Mouse (Mus musculus): ENCODE data around the gene Fam181a. TPM values are rescaled to one million over a fixed set of nuclear protein-coding genes. Genes with fewer than 3 reads are reported as not detected.

Fam181a gene
- total and polyA plus RNA-seq, 2 experiments from 2014 or later = not detected

DNA sequence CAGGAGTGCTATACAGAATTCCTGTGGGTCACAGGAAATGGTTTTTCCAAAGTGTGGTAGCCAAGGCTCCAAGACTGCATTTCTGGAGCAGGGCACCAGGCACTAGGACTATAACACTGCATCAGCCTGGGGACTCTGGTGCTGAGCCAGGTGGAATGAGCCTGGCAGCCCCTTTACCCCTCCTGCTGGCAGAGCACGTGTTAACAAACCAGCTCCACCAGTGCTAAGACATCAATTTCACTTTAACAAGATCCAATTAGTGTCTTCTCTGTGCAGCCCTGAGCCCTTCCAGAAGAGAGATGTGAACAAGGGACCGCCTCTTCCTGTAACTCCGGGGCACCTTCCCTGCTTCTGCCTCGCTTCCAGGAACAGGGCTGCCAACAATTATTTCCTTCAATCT, 23.5 kb upstream of the Fam181a start:
- Histone ChIP-seq H3K27me3 (ENCODE audit: control insufficient read depth, insufficient read depth, low read length) (0 out of 2 replicates have a peak, but pooled peaks cover 6% of the 10 kb centered on the region), H3K4me2 (ENCODE audit: low read depth, low read length) (no peak overlapping the region), H3K4me3 (ENCODE audit: low read depth, low read length) (no peak overlapping the region), H3K9ac (replicated peaks; ENCODE audit: low read depth, low read length) (no peak overlapping the region), H3K9me3 (replicated peaks; ENCODE audit: control insufficient read depth, low read length) (no peaks in the 10 kb centered on the region), H3K36me3 (replicated peaks; ENCODE audit: control insufficient read depth, insufficient read depth, low read length) (no peaks in the 10 kb centered on the region), H3K4me1 (ENCODE audit: control insufficient read depth, insufficient read depth) (no peaks in the 10 kb centered on the region), H3K27ac (ENCODE audit: low read depth) (no peak overlapping the region)
- no peak for TF ChIP-seq CTCF (IDR thresholded peaks at IDR 0.05; ENCODE audit: low read depth)
- TF ChIP-seq EP300 (IDR thresholded peaks at IDR 0.05; ENCODE audit: low read depth) = no peak
- no peak for ATAC-seq (ENCODE audit: insufficient read depth, low read depth)
- no peak for DNase-seq (ENCODE audit: low spot score)
- WGBS = 58% methylated on average over 4 of the region's 4 CpGs

DNA sequence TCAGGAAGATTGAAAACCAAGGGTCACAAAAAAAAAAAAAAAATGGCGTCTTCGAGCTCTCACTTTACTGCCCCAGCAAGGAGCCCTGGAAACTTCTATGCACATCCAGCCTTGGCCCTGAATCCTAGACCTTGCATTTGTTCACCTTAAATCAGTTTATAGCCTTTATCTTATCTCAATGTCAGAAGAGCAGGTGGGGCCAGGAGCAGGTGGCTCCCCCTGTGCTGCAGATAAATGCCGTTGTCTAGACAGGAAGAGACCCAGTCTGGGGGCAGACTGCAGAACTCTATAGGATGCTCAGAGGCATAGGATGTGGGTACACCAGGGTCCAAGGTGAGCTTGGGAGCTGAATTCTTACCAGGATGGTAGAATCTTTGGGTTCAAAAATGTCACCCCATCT, 18.4 kb upstream of the Fam181a start:
- TF ChIP-seq CTCF (IDR thresholded peaks at IDR 0.05; ENCODE audit: low read depth) (no peak), EP300 (IDR thresholded peaks at IDR 0.05; ENCODE audit: low read depth) (no peak)
- Histone ChIP-seq H3K27ac (ENCODE audit: low read depth) (no peak overlapping the region), H3K4me1 (ENCODE audit: control insufficient read depth, insufficient read depth) (no peaks in the 10 kb centered on the region), H3K36me3 (replicated peaks; ENCODE audit: control insufficient read depth, insufficient read depth, low read length) (no peaks in the 10 kb centered on the region), H3K9ac (replicated peaks; ENCODE audit: low read depth, low read length) (no peak overlapping the region), H3K27me3 (ENCODE audit: control insufficient read depth, insufficient read depth, low read length) (no peaks in the 10 kb centered on the region), H3K4me2 (ENCODE audit: low read depth, low read length) (no peak overlapping the region), H3K9me3 (replicated peaks; ENCODE audit: control insufficient read depth, low read length) (no peaks in the 10 kb centered on the region), H3K4me3 (ENCODE audit: low read depth, low read length) (no peak overlapping the region)
- ATAC-seq (ENCODE audit: insufficient read depth, low read depth) (no peak), DNase-seq (ENCODE audit: low spot score) (no peak)
- 75% methylated on average over 3 of the region's 3 CpGs for WGBS

DNA sequence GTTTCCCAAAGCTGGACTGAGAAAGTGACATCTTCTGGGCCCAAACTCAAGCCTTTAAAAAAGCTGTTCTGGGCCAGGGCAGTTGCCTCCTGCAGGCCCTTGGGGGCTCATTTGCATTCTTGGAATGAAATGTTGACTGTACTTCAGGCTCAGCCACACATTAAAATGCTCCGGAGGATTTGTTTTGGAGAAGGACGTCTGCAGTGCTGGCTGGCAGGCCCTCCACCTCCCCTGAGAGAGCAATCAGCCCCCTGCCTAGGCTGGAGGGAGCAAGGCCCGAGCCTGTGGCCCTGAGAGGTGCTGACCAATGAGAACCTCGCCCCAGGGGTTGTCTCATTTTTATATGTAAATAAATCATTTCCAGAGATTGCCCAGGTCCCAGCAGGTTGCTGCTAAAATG, 14.5 kb upstream of the Fam181a start:
- Histone ChIP-seq H3K4me1 (ENCODE audit: control insufficient read depth, insufficient read depth) (no peaks in the 10 kb centered on the region), H3K9ac (replicated peaks; ENCODE audit: low read depth, low read length) (no peak overlapping the region), H3K27ac (ENCODE audit: low read depth) (no peak overlapping the region), H3K27me3 (ENCODE audit: control insufficient read depth, insufficient read depth, low read length) (0 out of 2 replicates have a peak, but pooled peaks cover 7% of the 10 kb centered on the region), H3K4me3 (ENCODE audit: low read depth, low read length) (no peak overlapping the region), H3K36me3 (replicated peaks; ENCODE audit: control insufficient read depth, insufficient read depth, low read length) (no peaks in the 10 kb centered on the region), H3K9me3 (replicated peaks; ENCODE audit: control insufficient read depth, low read length) (no peaks in the 10 kb centered on the region), H3K4me2 (ENCODE audit: low read depth, low read length) (no peak overlapping the region)
- DNase-seq (ENCODE audit: low spot score) (no peak), ATAC-seq (ENCODE audit: insufficient read depth, low read depth) (no peak)
- no peak for TF ChIP-seq CTCF (IDR thresholded peaks at IDR 0.05; ENCODE audit: low read depth)
- no peak for TF ChIP-seq EP300 (IDR thresholded peaks at IDR 0.05; ENCODE audit: low read depth)
- WGBS = 20% methylated on average over 4 of the region's 4 CpGs

- Histone ChIP-seq H3K27ac (ENCODE audit: low read depth) (no peak overlapping the region), H3K9me3 (replicated peaks; ENCODE audit: control insufficient read depth, low read length) (no peaks in the 10 kb centered on the region), H3K4me1 (ENCODE audit: control insufficient read depth, insufficient read depth) (no peaks in the 10 kb centered on the region), H3K27me3 (ENCODE audit: control insufficient read depth, insufficient read depth, low read length) (0 out of 2 replicates have a peak, but pooled peaks cover 7% of the 10 kb centered on the region), H3K36me3 (replicated peaks; ENCODE audit: control insufficient read depth, insufficient read depth, low read length) (no peaks in the 10 kb centered on the region), H3K9ac (replicated peaks; ENCODE audit: low read depth, low read length) (no peak overlapping the region), H3K4me3 (ENCODE audit: low read depth, low read length) (no peak overlapping the region), H3K4me2 (ENCODE audit: low read depth, low read length) (no peak overlapping the region)
- ATAC-seq (ENCODE audit: insufficient read depth, low read depth) = no peak
- 43% methylated on average over 9 of the region's 9 CpGs for WGBS
- TF ChIP-seq CTCF (IDR thresholded peaks at IDR 0.05; ENCODE audit: low read depth) (no peak), EP300 (IDR thresholded peaks at IDR 0.05; ENCODE audit: low read depth) (no peak)
- DNase-seq (ENCODE audit: low spot score) = no peak
These were observed 10.3 kb upstream of the Fam181a start for GRCm38 (mm10) chr12:103300493-103300892.

- Histone ChIP-seq H3K36me3 (replicated peaks; ENCODE audit: control insufficient read depth, insufficient read depth, low read length) (no peaks in the 10 kb centered on the region), H3K4me3 (ENCODE audit: low read depth, low read length) (no peak overlapping the region), H3K27me3 (ENCODE audit: control insufficient read depth, insufficient read depth, low read length) (0 out of 2 replicates have a peak, but pooled peaks cover 7% of the 10 kb centered on the region), H3K9ac (replicated peaks; ENCODE audit: low read depth, low read length) (no peak overlapping the region), H3K4me1 (ENCODE audit: control insufficient read depth, insufficient read depth) (no peaks in the 10 kb centered on the region), H3K9me3 (replicated peaks; ENCODE audit: control insufficient read depth, low read length) (no peaks in the 10 kb centered on the region), H3K27ac (ENCODE audit: low read depth) (no peak overlapping the region), H3K4me2 (ENCODE audit: low read depth, low read length) (no peak overlapping the region)
- ATAC-seq (ENCODE audit: insufficient read depth, low read depth) (no peak), DNase-seq (ENCODE audit: low spot score) (peak; percentile 31)
- TF ChIP-seq EP300 (IDR thresholded peaks at IDR 0.05; ENCODE audit: low read depth) = no peak
- TF ChIP-seq CTCF (IDR thresholded peaks at IDR 0.05; ENCODE audit: low read depth) = peak; percentile 79
- WGBS = 47% methylated on average over 2 of the region's 2 CpGs
These were observed 9.1 kb upstream of the Fam181a start for GRCm38 (mm10) chr12:103301645-103302044.

GRCm38 (mm10) chr12:103302960-103303359, 7.8 kb upstream of the Fam181a start:
- no peaks in the 10 kb centered on the region for H3K36me3 ChIP-seq (replicated peaks; ENCODE audit: control insufficient read depth, insufficient read depth, low read length)
- DNase-seq (ENCODE audit: low spot score) = no peak
- H3K4me1 ChIP-seq (ENCODE audit: control insufficient read depth, insufficient read depth) = no peaks in the 10 kb centered on the region
- 94% methylated on average over 1 of the region's 1 CpGs for WGBS
- no peak for ATAC-seq (ENCODE audit: insufficient read depth, low read depth)
- TF ChIP-seq EP300 (IDR thresholded peaks at IDR 0.05; ENCODE audit: low read depth) (no peak), CTCF (IDR thresholded peaks at IDR 0.05; ENCODE audit: low read depth) (no peak)
- no peaks in the 10 kb centered on the region for H3K9me3 ChIP-seq (replicated peaks; ENCODE audit: control insufficient read depth, low read length)
- no peak overlapping the region for H3K4me2 ChIP-seq (ENCODE audit: low read depth, low read length)
- H3K9ac ChIP-seq (replicated peaks; ENCODE audit: low read depth, low read length) = no peak overlapping the region
- 0 out of 2 replicates have a peak, but pooled peaks cover 7% of the 10 kb centered on the region for H3K27me3 ChIP-seq (ENCODE audit: control insufficient read depth, insufficient read depth, low read length)
- H3K4me3 ChIP-seq (ENCODE audit: low read depth, low read length) = no peak overlapping the region
- no peak overlapping the region for H3K27ac ChIP-seq (ENCODE audit: low read depth)

All from heart, postnatal 0 days (tissue).